Mouse (Mus musculus) small intestine, adult 10 weeks (tissue): Measurements from ENCODE around the gene Angptl8. TPM values are rescaled to one million over a fixed set of nuclear protein-coding genes. Genes with fewer than 3 reads are reported as not detected.

Experiments
- polyA plus RNA-seq: library from polyadenylated mRNA; stranded (reverse); fragments of 350-450 nt; fragmentation: Illumina TruSeq; extraction: RNeasy Lipid Tissue Mini Kit (QIAGEN cat#74804); gene quantifications from one replicate; pipeline ENCODE4 v1.2.3, GENCODE M21; 2014; ENCODE audit warnings: low replicate concordance

Gene Angptl8
- polyA plus RNA-seq = not detected

DNA sequence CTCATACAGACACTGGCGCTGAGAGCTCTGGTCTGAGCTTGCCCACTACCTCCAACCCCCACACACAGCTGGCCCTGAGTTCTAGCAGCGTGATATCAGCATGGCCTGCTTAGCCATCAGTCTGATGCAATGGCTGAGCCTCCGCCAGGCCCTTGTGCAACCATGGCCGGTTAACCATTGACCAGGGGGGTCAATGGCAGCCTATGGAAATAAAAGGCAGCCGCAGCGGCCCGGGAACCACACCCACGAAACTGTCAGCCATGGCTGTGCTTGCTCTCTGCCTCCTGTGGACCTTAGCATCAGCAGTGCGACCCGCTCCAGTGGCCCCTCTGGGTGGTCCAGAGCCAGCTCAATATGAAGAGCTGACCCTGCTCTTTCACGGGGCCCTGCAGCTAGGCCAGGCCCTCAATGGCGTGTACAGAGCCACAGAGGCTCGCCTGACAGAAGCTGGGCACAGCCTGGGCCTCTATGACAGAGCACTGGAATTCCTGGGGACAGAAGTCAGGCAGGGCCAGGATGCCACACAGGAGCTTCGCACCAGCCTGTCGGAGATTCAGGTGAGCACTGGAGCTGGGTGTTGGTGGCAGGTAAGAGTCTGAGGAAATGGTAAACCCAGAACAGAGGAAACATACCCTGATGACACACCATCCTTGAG, at the start of gene Angptl8:
Gene Angptl8 (plus strand): TSS at position 253 of the 655 bp plus-strand sequence.

DNA sequence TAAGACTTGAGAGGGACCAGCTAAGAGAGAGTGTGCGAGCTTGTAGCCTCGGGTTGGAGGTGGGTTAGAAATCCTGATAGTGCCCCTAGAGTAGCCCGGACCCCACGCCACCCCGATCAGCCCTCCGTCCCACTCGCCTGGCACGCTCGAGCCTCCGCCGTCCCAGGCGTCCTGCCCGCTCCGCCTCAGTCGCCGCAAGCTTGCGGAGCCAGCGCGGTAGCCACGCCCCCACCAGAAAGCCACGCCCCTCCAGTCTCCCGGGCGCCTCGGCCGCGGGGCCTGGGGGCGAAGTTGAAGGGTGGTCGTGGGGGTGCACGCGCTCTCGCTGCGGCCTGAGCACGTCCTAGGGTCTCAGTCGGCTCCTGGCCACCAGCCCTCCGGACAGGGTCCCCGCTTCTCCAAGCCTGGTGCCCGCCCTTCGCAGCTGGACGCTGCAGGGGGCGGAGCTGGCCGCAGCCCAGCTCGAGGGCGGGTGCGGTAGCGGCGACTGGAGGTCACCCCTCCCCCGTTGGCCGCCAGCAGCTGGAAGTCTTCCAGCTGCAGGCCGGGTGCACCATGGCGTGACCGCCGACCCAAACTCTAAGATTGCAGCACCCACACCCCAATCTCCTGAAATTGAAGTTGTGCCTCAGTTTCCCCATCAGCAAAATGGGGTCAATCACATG, 36.8 kb upstream of the Angptl8 start, which contains the start of gene Kank2:
Gene Kank2 (minus strand): TSS at position 400 of the 665 bp plus-strand sequence.

GRCm38 (mm10) chr9:21852128-21853091, 17.1 kb downstream of the Angptl8 start, which contains the start of gene Dock6:
Gene Dock6, minus strand, starts transcription at chr9:21852635.

Other genes with a start within 250 kb of the Angptl8 start
- gene Timm29, start 242.8 kb upstream of the Angptl8 start, polyA plus RNA-seq = 22.1 TPM
- 4.0 TPM for gene Yipf2, start 242.7 kb upstream of the Angptl8 start, polyA plus RNA-seq
- gene Smarca4, start 219.3 kb upstream of the Angptl8 start, polyA plus RNA-seq = 1.6 TPM
- 8.7 TPM for gene Ldlr, start 112.0 kb upstream of the Angptl8 start, polyA plus RNA-seq
- 7.9 TPM for gene Spc24, start 75.2 kb upstream of the Angptl8 start, polyA plus RNA-seq
- gene Kank2, start 36.8 kb upstream of the Angptl8 start, polyA plus RNA-seq = 2.1 TPM
- gene Dock6, start 17.1 kb downstream of the Angptl8 start, polyA plus RNA-seq = 2.5 TPM
- 2.6 TPM for gene Rab3d, start 82.7 kb downstream of the Angptl8 start, polyA plus RNA-seq
- gene Ccdc159, start 92.0 kb downstream of the Angptl8 start, polyA plus RNA-seq = not detected
- gene Tmem205, start 92.0 kb downstream of the Angptl8 start, polyA plus RNA-seq = 0.67 TPM
- 0.15 TPM for gene Plppr2, start 101.5 kb downstream of the Angptl8 start, polyA plus RNA-seq
- gene Swsap1, start 120.2 kb downstream of the Angptl8 start, polyA plus RNA-seq = 2.8 TPM
- gene Epor, start 128.0 kb downstream of the Angptl8 start, polyA plus RNA-seq = not detected
- gene Rgl3, start 153.9 kb downstream of the Angptl8 start, polyA plus RNA-seq = not detected
- not detected for gene Ccdc151, start 167.1 kb downstream of the Angptl8 start, polyA plus RNA-seq
- 4.0 TPM for gene Prkcsh, start 167.3 kb downstream of the Angptl8 start, polyA plus RNA-seq
- gene Elavl3, start 216.5 kb downstream of the Angptl8 start, polyA plus RNA-seq = 0.37 TPM
- not detected for gene Gm49318, start 235.7 kb downstream of the Angptl8 start, polyA plus RNA-seq
- not detected for gene Zfp653, start 235.9 kb downstream of the Angptl8 start, polyA plus RNA-seq
- gene Ecsit, start 249.9 kb downstream of the Angptl8 start, polyA plus RNA-seq = 2.3 TPM